Mouse (Mus musculus): Measurements from ENCODE around the gene Dnah6. TPM values are rescaled to one million over a fixed set of nuclear protein-coding genes. Genes with fewer than 3 reads are reported as not detected.

Dnah6 gene
- polyA plus RNA-seq, 1 experiment = 0.04 TPM

DNA sequence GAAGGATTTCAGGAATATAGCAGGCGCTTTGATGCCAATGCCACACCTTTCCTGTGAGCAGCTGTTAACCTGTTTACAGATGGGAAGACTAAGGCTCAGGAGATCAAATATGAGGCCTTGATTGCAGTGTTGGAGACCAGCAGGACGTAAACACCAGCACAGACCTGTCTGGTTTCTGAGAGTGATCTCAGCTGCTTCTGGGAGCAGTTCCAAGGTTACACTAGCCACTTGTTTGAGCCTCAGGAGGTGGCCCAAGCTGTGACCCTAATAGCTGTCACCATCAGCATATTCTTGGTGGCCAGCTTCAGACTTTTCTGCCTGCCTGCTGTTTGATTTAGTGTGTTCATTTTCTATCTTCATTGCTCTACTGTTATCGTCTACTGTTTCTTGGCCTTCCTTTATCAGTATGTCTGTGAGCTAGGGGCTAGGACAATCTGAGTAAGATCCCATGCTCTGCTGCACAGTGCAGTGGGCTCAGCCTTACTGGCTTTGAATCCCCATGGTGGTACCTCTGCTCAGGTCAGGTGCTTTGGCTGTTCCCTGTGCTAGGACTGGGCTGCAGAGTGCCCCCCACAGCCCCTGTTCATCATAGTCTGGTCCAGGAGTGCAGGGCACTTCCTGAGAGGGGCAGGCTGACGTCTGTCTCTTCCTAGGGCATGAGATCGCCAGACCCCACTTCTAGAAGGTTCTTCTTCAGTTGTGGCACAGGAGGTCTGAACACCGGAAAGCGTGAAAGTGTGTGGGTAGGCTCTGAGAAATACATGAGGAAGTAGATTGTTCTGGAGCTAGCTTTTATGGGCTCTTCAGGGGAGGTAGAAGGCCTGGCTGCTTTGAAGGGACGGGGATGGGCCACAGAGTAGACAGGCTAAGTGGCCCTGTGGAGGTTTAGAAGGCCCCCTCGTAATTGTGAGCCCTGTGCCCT lies 33.1 kb upstream of the Dnah6 start:
- Histone ChIP-seq H3K4me1 (ENCODE audit: control insufficient read depth, insufficient read depth, insufficient read length, low read length) (peaks cover 27% of the 10 kb centered on the region), H3K36me3 (ENCODE audit: control insufficient read depth, insufficient read depth, low read length) (peaks cover 19% of the 10 kb centered on the region), H3K27me3 (ENCODE audit: control insufficient read depth, insufficient read depth, low read length) (no peaks in the 10 kb centered on the region), H3K4me3 (ENCODE audit: low read depth, low read length) (no peak overlapping the region), H3K27ac (ENCODE audit: insufficient read depth, low read depth, low read length) (no peak overlapping the region)
- TF ChIP-seq CTCF (IDR thresholded peaks at IDR 0.05; ENCODE audit: extremely low read depth, insufficient read length, insufficient replicate concordance, low read depth, low read length) (no peak), POLR2A (IDR thresholded peaks at IDR 0.05; ENCODE audit: low read depth, low read length) (no peak)
- WGBS = 41% methylated on average over 9 of the region's 9 CpGs

DNA sequence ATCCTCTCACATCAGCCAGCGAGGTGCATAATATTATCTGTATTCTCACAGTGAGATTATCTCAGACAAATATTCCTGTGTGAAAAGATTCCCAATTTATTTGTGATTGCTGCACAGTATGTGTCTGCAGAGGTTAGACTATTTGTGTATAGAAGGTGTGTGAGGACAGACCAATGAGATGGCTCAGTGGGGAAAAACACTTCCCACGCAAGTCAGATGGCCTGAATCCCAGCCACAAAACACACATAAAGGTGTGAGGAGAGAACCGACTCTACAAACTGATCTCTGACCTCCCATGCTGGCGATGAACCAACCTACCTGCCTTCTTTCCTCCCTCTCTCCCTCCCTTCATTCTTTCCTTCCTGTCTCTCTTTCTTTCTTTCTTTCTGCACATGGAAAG lies 32.1 kb upstream of the Dnah6 start:
- WGBS = 14% methylated on average over 4 of the region's 4 CpGs
- no peak overlapping the region for H3K27ac ChIP-seq (ENCODE audit: insufficient read depth, low read depth, low read length)
- H3K36me3 ChIP-seq (ENCODE audit: control insufficient read depth, insufficient read depth, low read length) = peaks cover 10% of the 10 kb centered on the region
- TF ChIP-seq POLR2A (IDR thresholded peaks at IDR 0.05; ENCODE audit: low read depth, low read length) (no peak), CTCF (IDR thresholded peaks at IDR 0.05; ENCODE audit: extremely low read depth, insufficient read length, insufficient replicate concordance, low read depth, low read length) (no peak)
- peaks cover 27% of the 10 kb centered on the region for H3K4me1 ChIP-seq (ENCODE audit: control insufficient read depth, insufficient read depth, insufficient read length, low read length)
- no peaks in the 10 kb centered on the region for H3K27me3 ChIP-seq (ENCODE audit: control insufficient read depth, insufficient read depth, low read length)
- no peak overlapping the region for H3K4me3 ChIP-seq (ENCODE audit: low read depth, low read length)

GRCm38 (mm10) chr6:73253006-73253405 lies 31.6 kb upstream of the Dnah6 start:
- 63% methylated on average over 2 of the region's 2 CpGs for WGBS
- H3K27me3 ChIP-seq (ENCODE audit: control insufficient read depth, insufficient read depth, low read length) = no peaks in the 10 kb centered on the region
- peaks cover 8% of the 10 kb centered on the region; the same call in 1 of the 2 replicates for H3K36me3 ChIP-seq (ENCODE audit: control insufficient read depth, insufficient read depth, low read length)
- no peak overlapping the region for H3K4me3 ChIP-seq (ENCODE audit: low read depth, low read length)
- H3K4me1 ChIP-seq (ENCODE audit: control insufficient read depth, insufficient read depth, insufficient read length, low read length) = peaks cover 27% of the 10 kb centered on the region
- no peak overlapping the region for H3K27ac ChIP-seq (ENCODE audit: insufficient read depth, low read depth, low read length)
- TF ChIP-seq POLR2A (IDR thresholded peaks at IDR 0.05; ENCODE audit: low read depth, low read length) (no peak), CTCF (IDR thresholded peaks at IDR 0.05; ENCODE audit: extremely low read depth, insufficient read length, insufficient replicate concordance, low read depth, low read length) (no peak)

DNA sequence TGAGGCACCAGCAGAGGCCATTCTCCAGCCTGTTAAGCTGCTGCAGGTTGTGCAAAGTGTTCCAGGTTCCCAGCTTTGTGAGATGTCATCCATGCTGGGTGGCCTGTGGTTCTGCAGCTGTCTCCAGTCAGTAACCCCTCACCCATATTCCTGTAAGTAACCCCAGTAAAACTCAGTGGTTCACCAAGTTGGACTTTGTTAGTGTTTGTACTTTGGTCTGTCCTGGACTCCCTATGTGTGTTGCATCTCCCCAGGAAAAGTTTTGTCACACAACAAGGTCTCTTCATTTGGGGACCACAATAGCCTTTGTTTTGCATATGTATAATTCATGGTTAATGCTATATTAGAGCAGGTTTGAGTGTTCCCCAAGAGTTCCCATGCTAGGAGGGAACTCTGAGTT lies 30.9 kb upstream of the Dnah6 start:
- TF ChIP-seq POLR2A (IDR thresholded peaks at IDR 0.05; ENCODE audit: low read depth, low read length) (no peak), CTCF (IDR thresholded peaks at IDR 0.05; ENCODE audit: extremely low read depth, insufficient read length, insufficient replicate concordance, low read depth, low read length) (no peak)
- peaks cover 27% of the 10 kb centered on the region for H3K4me1 ChIP-seq (ENCODE audit: control insufficient read depth, insufficient read depth, insufficient read length, low read length)
- H3K4me3 ChIP-seq (ENCODE audit: low read depth, low read length) = no peak overlapping the region
- no peaks in the 10 kb centered on the region for H3K27me3 ChIP-seq (ENCODE audit: control insufficient read depth, insufficient read depth, low read length)
- H3K36me3 ChIP-seq (ENCODE audit: control insufficient read depth, insufficient read depth, low read length) = peaks cover 5% of the 10 kb centered on the region; the same call in 1 of the 2 replicates
- peak overlapping the region; percentile 20; the same call in 1 of the 2 replicates for H3K27ac ChIP-seq (ENCODE audit: insufficient read depth, low read depth, low read length)

DNA sequence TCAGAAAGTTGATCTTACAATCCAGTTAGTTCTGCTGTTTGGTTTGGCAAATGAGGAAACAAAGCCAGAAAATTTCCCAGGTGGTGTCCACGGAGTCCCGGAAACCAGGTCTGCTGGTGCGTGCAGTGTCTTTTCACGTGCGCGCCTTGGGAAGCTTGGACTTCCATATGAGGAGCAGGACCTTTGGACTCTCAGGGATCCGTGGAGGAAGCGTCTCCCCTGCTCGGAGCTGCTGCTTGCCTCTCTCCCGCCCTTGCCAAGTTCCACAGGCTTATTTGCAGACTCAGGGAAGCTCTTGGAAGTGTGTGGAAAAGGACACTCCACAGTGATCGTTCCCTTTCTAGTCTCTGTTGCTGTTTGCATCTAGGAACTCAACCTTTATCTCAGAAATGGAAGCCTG lies 29.9 kb upstream of the Dnah6 start:
- Histone ChIP-seq H3K36me3 (ENCODE audit: control insufficient read depth, insufficient read depth, low read length) (peaks cover 2% of the 10 kb centered on the region; the same call in 1 of the 2 replicates), H3K27me3 (ENCODE audit: control insufficient read depth, insufficient read depth, low read length) (no peaks in the 10 kb centered on the region), H3K4me1 (ENCODE audit: control insufficient read depth, insufficient read depth, insufficient read length, low read length) (peaks cover 24% of the 10 kb centered on the region), H3K4me3 (ENCODE audit: low read depth, low read length) (no peak overlapping the region), H3K27ac (ENCODE audit: insufficient read depth, low read depth, low read length) (peak overlapping the region; percentile 74)
- TF ChIP-seq POLR2A (IDR thresholded peaks at IDR 0.05; ENCODE audit: low read depth, low read length) = no peak
- TF ChIP-seq CTCF (IDR thresholded peaks at IDR 0.05; ENCODE audit: extremely low read depth, insufficient read length, insufficient replicate concordance, low read depth, low read length) = no peak
- 22% methylated on average over 11 of the region's 11 CpGs for WGBS

GRCm38 (mm10) chr6:73249851-73250250 lies 28.4 kb upstream of the Dnah6 start:
- no peaks in the 10 kb centered on the region for H3K36me3 ChIP-seq (ENCODE audit: control insufficient read depth, insufficient read depth, low read length)
- H3K27me3 ChIP-seq (ENCODE audit: control insufficient read depth, insufficient read depth, low read length) = no peaks in the 10 kb centered on the region
- TF ChIP-seq CTCF (IDR thresholded peaks at IDR 0.05; ENCODE audit: extremely low read depth, insufficient read length, insufficient replicate concordance, low read depth, low read length) (no peak), POLR2A (IDR thresholded peaks at IDR 0.05; ENCODE audit: low read depth, low read length) (no peak)
- H3K4me3 ChIP-seq (ENCODE audit: low read depth, low read length) = no peak overlapping the region
- H3K27ac ChIP-seq (ENCODE audit: insufficient read depth, low read depth, low read length) = no peak overlapping the region; the same call in 1 of the 2 replicates
- peaks cover 24% of the 10 kb centered on the region for H3K4me1 ChIP-seq (ENCODE audit: control insufficient read depth, insufficient read depth, insufficient read length, low read length)
- WGBS = 29% methylated on average over 4 of the region's 4 CpGs

- H3K4me1 ChIP-seq (ENCODE audit: control insufficient read depth, insufficient read depth, insufficient read length, low read length) = peaks cover 21% of the 10 kb centered on the region
- no peaks in the 10 kb centered on the region for H3K36me3 ChIP-seq (ENCODE audit: control insufficient read depth, insufficient read depth, low read length)
- H3K4me3 ChIP-seq (ENCODE audit: low read depth, low read length) = peak overlapping the region; percentile 99
- H3K27me3 ChIP-seq (ENCODE audit: control insufficient read depth, insufficient read depth, low read length) = no peaks in the 10 kb centered on the region
- WGBS = 0% methylated on average over 12 of the region's 12 CpGs
- peak overlapping the region; percentile 42; the same call in 1 of the 2 replicates for H3K27ac ChIP-seq (ENCODE audit: insufficient read depth, low read depth, low read length)
- no peak for TF ChIP-seq CTCF (IDR thresholded peaks at IDR 0.05; ENCODE audit: extremely low read depth, insufficient read length, insufficient replicate concordance, low read depth, low read length)
- no peak; the same call in 1 of the 2 replicates for TF ChIP-seq POLR2A (IDR thresholded peaks at IDR 0.05; ENCODE audit: low read depth, low read length)
These were observed 27.6 kb upstream of the Dnah6 start for GRCm38 (mm10) chr6:73249049-73249422.
